Mouse (Mus musculus): Measurements from ENCODE around the gene Gnat1. TPM values are rescaled to one million over a fixed set of nuclear protein-coding genes. Genes with fewer than 3 reads are reported as not detected.
A peak's percentile ranks its signal among the peaks of the same experiment; 100 is the strongest.

Gene Gnat1
- total RNA-seq, 2 experiments from 2014 or later = not detected

- no peak for ATAC-seq (replicated peaks; ENCODE audit: low FRiP score, low TSS enrichment, poor library complexity, severe bottlenecking)
Measured at GRCm38 (mm10) chr9:107631861-107632260, 47.7 kb downstream of the Gnat1 start.

GRCm38 (mm10) chr9:107631311-107631826 lies 48.1 kb downstream of the Gnat1 start:
- ATAC-seq (replicated peaks; ENCODE audit: low FRiP score, low TSS enrichment, poor library complexity, severe bottlenecking) = no peak

GRCm38 (mm10) chr9:107630576-107630975 lies 48.9 kb downstream of the Gnat1 start:
- ATAC-seq (replicated peaks; ENCODE audit: low FRiP score, low TSS enrichment, poor library complexity, severe bottlenecking) = no peak

- ATAC-seq (replicated peaks; ENCODE audit: low FRiP score, low TSS enrichment, poor library complexity, severe bottlenecking) = no peak
Measured at GRCm38 (mm10) chr9:107629901-107630425, 49.5 kb downstream of the Gnat1 start.

GRCm38 (mm10) chr9:107629411-107629730 lies 50.1 kb downstream of the Gnat1 start:
- no peak for ATAC-seq (replicated peaks; ENCODE audit: low FRiP score, low TSS enrichment, poor library complexity, severe bottlenecking)

DNA sequence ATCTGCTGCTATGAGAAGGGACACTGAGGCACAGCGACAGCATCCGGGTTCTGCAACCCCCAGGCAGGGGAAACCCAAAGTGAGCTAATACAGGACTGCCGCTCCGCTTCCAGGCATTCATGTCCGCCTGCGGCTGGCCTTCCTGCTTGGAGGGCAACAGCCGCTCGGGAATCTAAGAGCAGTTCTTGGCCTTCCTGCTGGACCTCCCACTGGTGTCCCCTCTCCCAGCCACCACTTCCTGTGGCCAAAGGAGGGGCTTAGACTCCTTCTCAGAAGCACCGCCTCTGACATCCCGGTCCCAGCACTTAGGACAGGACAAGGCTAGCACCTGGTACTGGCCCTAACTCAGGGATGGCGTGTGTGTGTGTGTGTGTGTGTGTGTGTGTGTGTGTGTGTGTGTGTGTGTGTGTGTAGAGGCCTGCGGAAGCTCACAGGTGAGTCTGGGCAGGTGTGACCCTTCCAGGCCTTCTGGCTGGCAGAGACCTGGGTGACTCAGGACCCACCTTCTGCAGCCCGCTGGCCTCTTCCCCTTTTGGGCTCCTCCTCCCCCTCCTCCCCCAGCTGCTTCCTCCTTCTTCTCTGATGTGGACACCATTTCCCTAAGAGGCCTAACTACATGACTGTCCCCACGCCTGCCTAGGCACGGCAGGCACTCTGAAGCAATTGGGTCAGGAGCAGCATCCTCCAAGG lies 50.6 kb downstream of the Gnat1 start:
- ATAC-seq (replicated peaks; ENCODE audit: low FRiP score, low TSS enrichment, poor library complexity, severe bottlenecking) = no peak

- ATAC-seq (replicated peaks; ENCODE audit: low FRiP score, low TSS enrichment, poor library complexity, severe bottlenecking) = no peak
Measured at GRCm38 (mm10) chr9:107627387-107628255, 51.9 kb downstream of the Gnat1 start.

DNA sequence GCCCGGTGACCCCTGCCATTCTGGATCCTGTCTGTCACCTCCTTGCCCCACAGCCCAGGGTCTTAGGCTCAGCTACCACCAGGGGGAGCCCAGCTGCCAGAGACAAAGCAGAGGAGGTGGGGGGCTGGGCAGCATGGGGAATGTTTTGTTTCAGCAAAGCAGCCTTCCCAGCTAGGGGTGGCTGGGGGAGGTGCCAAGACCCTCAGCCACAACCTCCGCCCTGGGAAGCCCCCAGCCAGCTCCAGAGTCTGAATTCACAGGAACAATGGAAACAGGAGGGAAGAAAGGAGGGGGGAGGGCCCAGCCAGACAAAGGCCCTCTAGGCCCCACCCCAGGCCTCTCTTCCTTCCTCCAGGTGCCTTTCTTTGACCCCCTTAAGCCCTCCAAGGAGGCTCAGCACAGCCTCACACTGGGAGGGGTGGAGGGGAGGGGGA lies 52.7 kb downstream of the Gnat1 start:
- peak; percentile 64 for ATAC-seq (replicated peaks; ENCODE audit: low FRiP score, low TSS enrichment, poor library complexity, severe bottlenecking)

DNA sequence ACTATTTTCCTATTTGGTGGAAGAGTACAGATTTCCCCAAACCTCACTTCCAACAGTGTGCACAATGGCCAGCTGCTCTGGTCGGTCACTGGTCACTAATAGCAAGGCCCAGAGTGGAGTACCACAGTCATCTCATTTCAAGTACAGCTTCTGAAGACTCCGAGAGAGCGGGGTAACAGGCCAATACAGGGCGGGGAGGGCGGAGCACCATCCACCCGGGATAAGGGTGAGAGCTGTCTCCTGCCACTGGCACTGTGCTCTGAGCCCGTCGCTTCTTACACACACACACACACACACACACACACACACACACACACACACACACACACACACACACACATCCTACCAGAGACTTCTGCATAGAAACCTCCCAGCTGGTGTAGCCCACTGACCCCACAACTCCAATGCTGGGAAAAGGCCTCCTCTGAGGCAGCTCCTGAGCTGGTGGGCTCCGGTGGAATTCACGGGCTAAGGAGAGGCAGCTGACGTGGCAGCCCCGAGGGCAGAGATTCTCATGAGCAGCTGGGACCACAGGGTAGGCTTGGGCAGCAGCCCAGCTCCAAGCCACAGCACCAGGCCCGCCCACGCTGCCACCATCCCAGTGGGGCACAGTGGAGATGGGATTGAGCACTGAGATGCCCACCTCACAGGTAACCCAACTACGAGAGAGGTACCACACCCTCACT lies 53.2 kb downstream of the Gnat1 start:
- ATAC-seq (replicated peaks; ENCODE audit: low FRiP score, low TSS enrichment, poor library complexity, severe bottlenecking) = peak; percentile 38

DNA sequence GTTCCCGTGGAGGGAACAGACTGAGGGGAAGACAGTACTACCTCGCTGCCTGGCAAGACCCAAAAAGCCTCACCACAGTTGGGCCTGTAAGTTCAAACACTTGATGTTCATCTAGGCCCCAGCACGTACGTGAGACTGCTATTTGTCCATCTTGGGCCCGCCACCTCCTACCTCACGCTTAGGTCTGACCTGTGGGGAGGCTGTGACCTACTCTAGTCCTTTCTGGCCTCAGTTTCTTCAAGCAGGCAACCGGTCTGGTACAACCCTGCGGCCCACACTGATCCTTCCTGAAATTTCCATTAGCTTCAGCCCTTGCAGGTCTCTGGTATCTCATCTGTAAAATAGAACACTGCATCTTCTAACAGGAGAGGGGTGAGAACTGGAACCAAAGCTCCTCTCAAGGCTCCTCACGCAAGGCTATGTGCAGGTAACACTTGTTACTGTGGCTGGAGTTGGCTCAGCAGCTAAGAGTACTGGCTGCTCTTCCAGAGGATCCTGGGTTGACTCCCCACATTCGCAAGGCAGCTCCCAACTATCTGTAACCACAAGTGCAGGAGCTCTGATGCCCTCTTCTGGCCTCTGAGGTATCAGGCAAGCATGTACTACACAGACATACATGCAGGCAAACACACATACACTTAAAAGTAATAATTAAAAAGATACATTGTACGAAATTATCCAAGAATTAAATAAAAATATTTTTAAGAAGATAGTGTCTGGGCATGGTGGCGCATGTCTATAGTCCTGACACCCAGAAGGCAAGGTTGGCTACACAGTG lies 54.0 kb downstream of the Gnat1 start:
- no peak for ATAC-seq (replicated peaks; ENCODE audit: low FRiP score, low TSS enrichment, poor library complexity, severe bottlenecking)

GRCm38 (mm10) chr9:107624951-107625350 lies 54.6 kb downstream of the Gnat1 start:
- ATAC-seq (replicated peaks; ENCODE audit: low FRiP score, low TSS enrichment, poor library complexity, severe bottlenecking) = no peak

- ATAC-seq (replicated peaks; ENCODE audit: low FRiP score, low TSS enrichment, poor library complexity, severe bottlenecking) = no peak
Measured at GRCm38 (mm10) chr9:107624539-107624938, 55.0 kb downstream of the Gnat1 start.

Other genes with a start within 250 kb of the Gnat1 start
- gene Tmem115, start 145.8 kb downstream of the Gnat1 start, total RNA-seq (2014; fragmentation: Nextera tagmentation) = 15.0 and 18.4 TPM in 2 replicates
- gene Tmem115, start 145.8 kb downstream of the Gnat1 start, total RNA-seq (2017) = 13.3 and 15.7 TPM in 2 replicates
- 5.3 and 16.6 TPM in 2 replicates for gene Cyb561d2, start 137.5 kb downstream of the Gnat1 start, total RNA-seq (2014; fragmentation: Nextera tagmentation)
- 14.5 and 15.0 TPM in 2 replicates for gene Cyb561d2, start 137.5 kb downstream of the Gnat1 start, total RNA-seq (2017)
- gene Nprl2, start 137.5 kb downstream of the Gnat1 start, total RNA-seq (2014; fragmentation: Nextera tagmentation) = 14.8 and 19.1 TPM in 2 replicates
- 7.5 and 8.7 TPM in 2 replicates for gene Nprl2, start 137.5 kb downstream of the Gnat1 start, total RNA-seq (2017)
- not detected in 2 replicates for gene Zmynd10, start 132.4 kb downstream of the Gnat1 start, total RNA-seq (2014; fragmentation: Nextera tagmentation)
- gene Zmynd10, start 132.4 kb downstream of the Gnat1 start, total RNA-seq (2017) = not detected in 2 replicates
- 24.6 and 29.3 TPM in 2 replicates for gene Rassf1, start 128.2 kb downstream of the Gnat1 start, total RNA-seq (2014; fragmentation: Nextera tagmentation)
- 32.8 and 40.3 TPM in 2 replicates for gene Rassf1, start 128.2 kb downstream of the Gnat1 start, total RNA-seq (2017)
- gene Tusc2, start 116.5 kb downstream of the Gnat1 start, total RNA-seq (2014; fragmentation: Nextera tagmentation) = 27.2 and 33.6 TPM in 2 replicates
- gene Tusc2, start 116.5 kb downstream of the Gnat1 start, total RNA-seq (2017) = 15.6 and 26.1 TPM in 2 replicates
- gene Hyal2, start 111.8 kb downstream of the Gnat1 start, total RNA-seq (2014; fragmentation: Nextera tagmentation) = 7.6 and 23.6 TPM in 2 replicates
- 5.4 and 8.3 TPM in 2 replicates for gene Hyal2, start 111.8 kb downstream of the Gnat1 start, total RNA-seq (2017)
- gene Hyal1, start 102.8 kb downstream of the Gnat1 start, total RNA-seq (2014; fragmentation: Nextera tagmentation) = 1.1 and 5.9 TPM in 2 replicates
- gene Hyal1, start 102.8 kb downstream of the Gnat1 start, total RNA-seq (2017) = 1.1 and 4.3 TPM in 2 replicates
- 46.2 and 49.0 TPM in 2 replicates for gene Naa80, start 100.8 kb downstream of the Gnat1 start, total RNA-seq (2014; fragmentation: Nextera tagmentation)
- 15.8 and 25.8 TPM in 2 replicates for gene Naa80, start 100.8 kb downstream of the Gnat1 start, total RNA-seq (2017)
- gene Hyal3, start 98.9 kb downstream of the Gnat1 start, total RNA-seq (2014; fragmentation: Nextera tagmentation) = 5.1 and 9.4 TPM in 2 replicates
- gene Hyal3, start 98.9 kb downstream of the Gnat1 start, total RNA-seq (2017) = 0.61 and 3.3 TPM in 2 replicates
- gene Ifrd2, start 92.1 kb downstream of the Gnat1 start, total RNA-seq (2014; fragmentation: Nextera tagmentation) = 226 and 251 TPM in 2 replicates
- 103 and 192 TPM in 2 replicates for gene Ifrd2, start 92.1 kb downstream of the Gnat1 start, total RNA-seq (2017)
- 0.50 TPM in 1 of 2 replicates, not detected in the other for gene Sema3b, start 70.5 kb downstream of the Gnat1 start, total RNA-seq (2014; fragmentation: Nextera tagmentation)
- gene Sema3b, start 70.5 kb downstream of the Gnat1 start, total RNA-seq (2017) = not detected in 2 replicates
- 204 and 225 TPM in 2 replicates for gene Gnai2, start 44.3 kb downstream of the Gnat1 start, total RNA-seq (2014; fragmentation: Nextera tagmentation)
- 215 and 228 TPM in 2 replicates for gene Gnai2, start 44.3 kb downstream of the Gnat1 start, total RNA-seq (2017)
- gene Slc38a3, start 10.2 kb downstream of the Gnat1 start, total RNA-seq (2014; fragmentation: Nextera tagmentation) = not detected in 2 replicates
- not detected in 2 replicates for gene Slc38a3, start 10.2 kb downstream of the Gnat1 start, total RNA-seq (2017)
- 0.94 TPM in 1 of 2 replicates, not detected in the other for gene Sema3f, start 30.8 kb upstream of the Gnat1 start, total RNA-seq (2014; fragmentation: Nextera tagmentation)
- gene Sema3f, start 30.8 kb upstream of the Gnat1 start, total RNA-seq (2017) = not detected in 2 replicates
- 172 and 186 TPM in 2 replicates for gene Rbm5, start 91.3 kb upstream of the Gnat1 start, total RNA-seq (2014; fragmentation: Nextera tagmentation)
- 236 and 244 TPM in 2 replicates for gene Rbm5, start 91.3 kb upstream of the Gnat1 start, total RNA-seq (2017)
- gene Rbm6, start 193.5 kb upstream of the Gnat1 start, total RNA-seq (2014; fragmentation: Nextera tagmentation) = 123 and 150 TPM in 2 replicates
- gene Rbm6, start 193.5 kb upstream of the Gnat1 start, total RNA-seq (2017) = 164 and 174 TPM in 2 replicates
- gene Mon1a, start 208.4 kb upstream of the Gnat1 start, total RNA-seq (2014; fragmentation: Nextera tagmentation) = 3.7 and 7.2 TPM in 2 replicates
- 6.1 and 12.6 TPM in 2 replicates for gene Mon1a, start 208.4 kb upstream of the Gnat1 start, total RNA-seq (2017)
- gene Mst1r, start 227.2 kb upstream of the Gnat1 start, total RNA-seq (2014; fragmentation: Nextera tagmentation) = not detected in 2 replicates
- not detected in 2 replicates for gene Mst1r, start 227.2 kb upstream of the Gnat1 start, total RNA-seq (2017)
- not detected in 2 replicates for gene Actl11, start 248.8 kb upstream of the Gnat1 start, total RNA-seq (2014; fragmentation: Nextera tagmentation)
- not detected in 2 replicates for gene Actl11, start 248.8 kb upstream of the Gnat1 start, total RNA-seq (2017)

Data from megakaryocyte-erythroid progenitor cell, adult 5-6 weeks (primary cell).